Mouse (Mus musculus) megakaryocyte, embryonic 14.5 days (primary cell): ENCODE measurements around the gene St13.

Source experiments
- FLI1 ChIP-seq: IDR thresholded peaks from 2 replicates; pipeline ENCODE4 v1.6.1; 2012; ENCODE audit warnings: low read length, inconsistent platforms, mixed read lengths
- GATA1 ChIP-seq: IDR thresholded peaks from 3 replicates; pipeline ENCODE4 v1.6.1; 2012; ENCODE audit warnings: mixed read lengths, low read length, inconsistent platforms, borderline replicate concordance

- no peak for TF ChIP-seq GATA1
- TF ChIP-seq FLI1, result no peak
Measured at GRCm38 (mm10) chr15:81360345-81361021, 39.4 kb downstream of the St13 start, which contains the start of gene Slc25a17.
